Mouse (Mus musculus) thymus, adult 2 months (tissue): ENCODE measurements at regions not wholly inside any gene's neighbourhood (a gene's known extent, or its start where the extent isn't known, plus 50 kb on each side); places are given as distances from the start of the nearest gene placed in this dataset.

Experiments
- CTCF ChIP-seq: fragments of 200-500 bp; IDR thresholded peaks from 2 replicates; pipeline ENCODE4 v1.5.1; 2012; ENCODE audit warnings: mild to moderate bottlenecking, control low read depth, low read length, moderate library complexity, borderline replicate concordance; ENCODE audit not compliant: control insufficient read depth, poor library complexity, insufficient read depth; ENCODE audit errors: extremely low read depth
- POLR2A ChIP-seq: fragments of 200-500 bp; IDR thresholded peaks from 2 replicates; pipeline ENCODE4 v1.6.1; 2012; ENCODE audit warnings: mild to moderate bottlenecking, low read length, control low read depth, moderate library complexity; ENCODE audit not compliant: control insufficient read depth, poor library complexity, insufficient read depth; ENCODE audit errors: extremely low read depth

DNA sequence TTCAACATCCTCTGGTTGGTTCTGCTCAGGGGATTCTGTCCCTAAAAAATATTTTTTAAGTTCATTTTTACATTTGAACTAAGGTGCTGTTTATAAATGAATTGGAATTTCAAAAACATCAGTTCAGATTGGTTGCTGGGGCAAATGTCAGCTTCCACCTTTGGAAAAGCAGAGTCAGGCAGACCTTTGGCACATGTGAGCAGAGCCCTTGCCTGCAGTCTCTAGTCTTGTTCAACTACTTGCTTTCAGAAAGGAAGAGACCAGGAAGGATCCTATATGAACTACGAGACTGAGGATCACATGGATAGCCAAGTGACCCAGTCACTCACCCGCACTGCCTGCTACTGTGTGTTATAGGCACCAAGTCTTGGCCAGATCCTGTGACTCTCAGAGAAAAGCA lies 82.5 kb upstream of the Tbl1xr1 start:
- no peak for TF ChIP-seq CTCF
- no peak for TF ChIP-seq POLR2A
